Mouse (Mus musculus) testis, adult 10 weeks (tissue): ENCODE results near the gene Rlf. TPM values are rescaled to one million over a fixed set of nuclear protein-coding genes. Genes with fewer than 3 reads are reported as not detected.

Source experiments
- polyA plus RNA-seq: library from polyadenylated mRNA; stranded (reverse); fragments of 350-450 nt; fragmentation: Illumina TruSeq; extraction: RNeasy Lipid Tissue Mini Kit (QIAGEN cat#74804); gene quantifications from one replicate; pipeline ENCODE4 v1.2.3, GENCODE M21; 2014; ENCODE audit warnings: low read depth, low replicate concordance

Gene Rlf
- 35.6 TPM for polyA plus RNA-seq

GRCm38 (mm10) chr4:121214793-121215304 lies at the start of gene Rlf:
Gene Rlf, minus strand, starts transcription at chr4:121215084.

DNA sequence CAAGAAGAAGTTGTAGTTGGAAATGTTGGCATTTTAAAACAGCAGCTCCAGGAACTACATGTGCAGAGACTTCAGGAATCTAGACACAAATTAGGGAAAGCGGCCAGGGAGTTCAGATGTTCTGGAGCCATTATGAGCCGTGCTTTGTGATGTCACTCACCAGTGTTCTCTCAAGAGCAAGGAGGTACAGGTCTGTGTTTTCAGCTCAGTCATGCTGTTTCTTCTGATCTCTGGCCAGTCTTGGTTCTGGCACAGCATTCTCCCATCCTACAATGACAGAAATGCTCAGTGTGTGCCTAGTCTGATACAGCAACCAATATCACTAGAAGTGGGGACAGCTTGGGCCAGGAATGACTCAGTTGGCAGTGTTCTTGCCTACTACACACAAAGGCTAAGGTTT lies 105.8 kb downstream of the Rlf start, which contains the start of gene Tmco2:
TSS of gene Tmco2 (minus strand) at position 101 of the 400 bp plus-strand sequence.

DNA sequence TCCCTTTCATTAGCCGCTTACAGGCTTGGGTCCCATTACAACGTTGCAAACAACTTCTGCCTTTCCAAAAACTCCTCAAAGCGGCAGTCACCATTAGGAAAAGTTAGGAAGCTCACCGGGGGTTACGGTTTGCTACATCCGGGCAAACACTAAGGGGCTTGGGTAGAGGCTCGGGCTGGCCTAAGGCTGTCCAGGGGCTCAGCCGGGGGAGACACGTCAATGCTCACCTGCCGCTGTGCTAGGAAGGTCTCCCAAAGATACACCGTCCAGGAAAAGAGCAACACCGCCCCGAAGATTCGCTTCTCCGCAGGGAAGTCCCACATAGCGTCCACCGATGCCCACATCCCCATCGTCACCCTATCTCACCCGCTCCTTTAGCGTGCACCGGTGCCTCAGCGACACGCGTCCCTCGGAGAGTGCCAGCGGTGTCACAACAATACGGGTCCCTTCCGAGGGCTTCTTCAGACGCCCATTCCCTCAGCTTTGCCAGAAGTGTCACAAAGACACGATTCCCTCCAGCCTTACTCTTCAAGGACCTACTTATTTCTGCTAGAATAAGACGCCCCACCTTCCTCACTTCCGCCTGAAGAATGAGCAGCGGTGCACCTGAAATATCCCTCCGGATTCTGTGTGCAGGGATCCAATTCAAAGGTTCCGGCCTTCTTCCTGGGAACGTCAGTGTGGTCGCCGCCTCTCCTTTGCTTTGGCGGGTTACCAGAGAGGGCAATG lies 117.1 kb downstream of the Rlf start, which contains the start of gene Zmpste24:
TSS of gene Zmpste24 (minus strand) at position 592 of the 729 bp plus-strand sequence.

Other genes with a start within 250 kb of the Rlf start
- 26.4 TPM for gene Smap2, start 197.8 kb downstream of the Rlf start, polyA plus RNA-seq
- gene Col9a2, start 175.7 kb downstream of the Rlf start, polyA plus RNA-seq = not detected
- gene Zmpste24, start 116.8 kb downstream of the Rlf start, polyA plus RNA-seq = 28.0 TPM
- 1,184 TPM for gene Tmco2, start 105.9 kb downstream of the Rlf start, polyA plus RNA-seq
- gene Gm12888, start 109.8 kb upstream of the Rlf start, polyA plus RNA-seq = 1.3 TPM
- not detected for gene Gm12886, start 208.0 kb upstream of the Rlf start, polyA plus RNA-seq